Mouse (Mus musculus) G1E (cell line): ENCODE measurements around the gene Nr5a1. TPM values are rescaled to one million over a fixed set of nuclear protein-coding genes. Genes with fewer than 3 reads are reported as not detected.

Experiments used
- ATAC-seq: 2 replicates; pipeline ENCODE4 v1.8.0; 2016; ENCODE audit warnings: mild to moderate bottlenecking; ENCODE audit not compliant: insufficient number of reproducible peaks, poor library complexity, low FRiP score, severe bottlenecking; ENCODE audit errors: extremely low read depth
- DNase-seq: peaks from one replicate; pipeline ENCODE4 v3.0.0; 2012; ENCODE audit warnings: low spot score
- H3K27me3 ChIP-seq: 2 replicates; pipeline ENCODE4 v1.6.1; 2012; ENCODE audit warnings: mild to moderate bottlenecking, low read length, inconsistent platforms; ENCODE audit not compliant: insufficient read depth
- H3K36me3 ChIP-seq: replicated peaks from 2 replicates; pipeline ENCODE3; 2012; ENCODE audit warnings: mild to moderate bottlenecking, inconsistent platforms
- H3K4me1 ChIP-seq: 2 replicates; pipeline ENCODE4 v1.6.1; 2012; ENCODE audit warnings: low read depth, low read length, inconsistent platforms, mixed read lengths; ENCODE audit not compliant: insufficient read depth
- H3K4me3 ChIP-seq: 2 replicates; pipeline ENCODE4 v1.5.1; 2012; ENCODE audit warnings: low read depth, mild to moderate bottlenecking, inconsistent platforms, low read length, moderate library complexity, mixed read lengths
- H3K9me3 ChIP-seq: replicated peaks from 2 replicates; pipeline ENCODE4 v1.6.1; 2012; ENCODE audit warnings: inconsistent platforms
- CTCF ChIP-seq: IDR thresholded peaks from 2 replicates; pipeline ENCODE4 v1.5.1; 2012; ENCODE audit warnings: low read depth, low read length, inconsistent platforms, mixed read lengths
- GATA1 ChIP-seq: IDR thresholded peaks from 2 replicates; pipeline ENCODE4 v1.6.1; 2012; ENCODE audit warnings: borderline replicate concordance, low read length, inconsistent platforms, mixed read lengths
- GATA2 ChIP-seq: IDR thresholded peaks from 2 replicates; pipeline ENCODE4 v1.6.1; 2012; ENCODE audit warnings: low read depth, low read length, inconsistent platforms, borderline replicate concordance
- POLR2AphosphoS5 ChIP-seq: IDR thresholded peaks from 2 replicates; pipeline ENCODE4 v1.6.1; 2012; ENCODE audit warnings: low read depth, low read length, inconsistent platforms; ENCODE audit not compliant: insufficient replicate concordance
- TAL1 ChIP-seq: conservative IDR thresholded peaks from 2 replicates; pipeline ENCODE4 v1.6.1; 2012; ENCODE audit warnings: low read depth, low read length, inconsistent platforms, mixed read lengths
- polyA plus RNA-seq: library from polyadenylated mRNA; stranded (reverse); fragments of >175 nt; gene quantifications from 2 replicates; pipeline ENCODE4 v1.2.3, GENCODE M21; 2012
- total RNA-seq, 2 experiments: library from RNA; stranded (forward) in 1 of 2; stranded (reverse) in 1 of 2; fragments of 200-1000 nt in 1 of 2; fragments of >200 nt in 1 of 2; fragmentation: Nextera tagmentation in 1 of 2; gene quantifications; 2 replicates each; pipeline ENCODE4 v1.2.3; 2014 to 2017

The Nr5a1 gene
- total and polyA plus RNA-seq, 3 experiments: 0.03 to 0.11 TPM; not detected in 1

- Histone ChIP-seq H3K9me3 (peaks cover 27% of the 10 kb centered on the region), H3K27me3 (peaks cover 54% of the 10 kb centered on the region), H3K36me3 (no peaks in the 10 kb centered on the region), H3K4me3 (peak overlapping the region; percentile 30; the same call in 1 of the 2 replicates), H3K4me1 (peaks cover 8% of the 10 kb centered on the region; the same call in 1 of the 2 replicates)
- no peak for DNase-seq
- no peak for ATAC-seq
- TF ChIP-seq TAL1: no peak
Measured at GRCm38 (mm10) chr2:38710304-38711241, 3.8 kb downstream of the Nr5a1 start.

- Histone ChIP-seq H3K4me3 (no peak overlapping the region), H3K27me3 (peaks cover 68% of the 10 kb centered on the region), H3K36me3 (no peaks in the 10 kb centered on the region), H3K4me1 (peaks cover 8% of the 10 kb centered on the region; the same call in 1 of the 2 replicates), H3K9me3 (peaks cover 27% of the 10 kb centered on the region)
- ATAC-seq (no peak), DNase-seq (no peak)
- TF ChIP-seq TAL1 (no peak), GATA2 (no peak), POLR2AphosphoS5 (no peak), GATA1 (no peak), CTCF (no peak)
Measured at GRCm38 (mm10) chr2:38708907-38709688, 5.2 kb downstream of the Nr5a1 start.

- no peaks in the 10 kb centered on the region for H3K4me1 ChIP-seq
- H3K4me3 ChIP-seq: no peak overlapping the region
- ATAC-seq: no peak
- DNase-seq: no peak
- no peak for TF ChIP-seq CTCF
- H3K27me3 ChIP-seq: peaks cover 84% of the 10 kb centered on the region
- peaks cover 18% of the 10 kb centered on the region for H3K9me3 ChIP-seq
- no peaks in the 10 kb centered on the region for H3K36me3 ChIP-seq
Measured at GRCm38 (mm10) chr2:38706661-38707060, 7.7 kb downstream of the Nr5a1 start.

GRCm38 (mm10) chr2:38705036-38705435, 9.3 kb downstream of the Nr5a1 start:
- no peak overlapping the region for H3K4me3 ChIP-seq
- no peak for ATAC-seq
- TF ChIP-seq GATA2: no peak
- no peak for TF ChIP-seq POLR2AphosphoS5
- TF ChIP-seq CTCF: no peak
- TF ChIP-seq TAL1: no peak
- TF ChIP-seq GATA1: no peak
- H3K27me3 ChIP-seq: peaks cover 86% of the 10 kb centered on the region
- no peaks in the 10 kb centered on the region for H3K4me1 ChIP-seq
- H3K36me3 ChIP-seq: no peaks in the 10 kb centered on the region
- peaks cover 1% of the 10 kb centered on the region for H3K9me3 ChIP-seq
- no peak for DNase-seq

GRCm38 (mm10) chr2:38704336-38704735, 10.0 kb downstream of the Nr5a1 start:
- TF ChIP-seq TAL1: no peak
- no peak for TF ChIP-seq POLR2AphosphoS5
- TF ChIP-seq CTCF: no peak
- TF ChIP-seq GATA2: no peak
- TF ChIP-seq GATA1: no peak
- Histone ChIP-seq H3K27me3 (peaks cover 86% of the 10 kb centered on the region), H3K36me3 (no peaks in the 10 kb centered on the region), H3K9me3 (no peaks in the 10 kb centered on the region), H3K4me3 (no peak overlapping the region), H3K4me1 (no peaks in the 10 kb centered on the region)
- ATAC-seq (no peak), DNase-seq (no peak)

GRCm38 (mm10) chr2:38700177-38700576, 14.2 kb downstream of the Nr5a1 start:
- Histone ChIP-seq H3K9me3 (no peaks in the 10 kb centered on the region), H3K4me3 (no peak overlapping the region), H3K36me3 (no peaks in the 10 kb centered on the region), H3K4me1 (no peaks in the 10 kb centered on the region), H3K27me3 (peaks cover 88% of the 10 kb centered on the region)
- DNase-seq: no peak
- TF ChIP-seq TAL1 (no peak), GATA1 (no peak), CTCF (no peak), GATA2 (no peak), POLR2AphosphoS5 (no peak)
- ATAC-seq: no peak

- H3K4me3 ChIP-seq: no peak overlapping the region
- H3K27me3 ChIP-seq: peaks cover 89% of the 10 kb centered on the region
- no peaks in the 10 kb centered on the region for H3K9me3 ChIP-seq
- ATAC-seq (no peak), DNase-seq (no peak)
- H3K4me1 ChIP-seq: no peaks in the 10 kb centered on the region
- no peak for TF ChIP-seq GATA1
- no peak for TF ChIP-seq TAL1
- TF ChIP-seq CTCF: no peak
- no peak for TF ChIP-seq GATA2
- TF ChIP-seq POLR2AphosphoS5: no peak
- H3K36me3 ChIP-seq: no peaks in the 10 kb centered on the region
Measured at GRCm38 (mm10) chr2:38698623-38699022, 15.7 kb downstream of the Nr5a1 start.
